Comparison of ENCODE assay signal across 18 mouse cellular contexts in the genomic region with DNA sequence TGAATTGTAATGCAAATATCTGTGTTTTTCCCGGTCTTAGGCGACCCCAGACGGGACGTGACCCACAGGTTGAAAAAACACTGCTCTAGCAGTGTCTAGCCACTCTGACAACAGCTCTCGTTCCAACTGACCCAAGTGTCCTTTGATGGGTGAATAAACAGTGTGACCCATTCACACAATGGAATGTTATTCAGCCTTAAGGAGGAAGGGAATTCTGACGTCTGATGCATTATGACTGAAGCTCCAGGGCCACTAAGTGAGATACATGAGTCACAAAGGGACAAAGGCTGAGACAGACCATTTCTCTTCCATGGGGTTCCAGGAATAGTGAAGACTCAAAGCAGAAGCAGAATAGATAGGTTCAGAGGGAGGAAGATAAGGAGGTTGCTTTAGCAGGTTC. TPM values are rescaled to one million over a fixed set of nuclear protein-coding genes. Genes with fewer than 3 reads are reported as not detected.
DNase-seq lines count a peak whose midpoint lies in the region; ATAC-seq and TF ChIP-seq lines count a peak whose summit lies in the region.
"Had no signal": no experiment of that assay in that cellular context is flagged by ENCODE, and none has a peak within 500 bp of the region (broad histone marks: within the 10 kb centered on the region; RNA-seq: fewer than 3 reads in every experiment).

No protein-coding gene starts in this region.

- peaks cover under 1% of the 10 kb centered on the region; the same call in 1 of the 2 replicates for H3K36me3 ChIP-seq in heart, postnatal 0 days (replicated peaks; ENCODE audit: control insufficient read depth, insufficient read depth, low read length)
- H3K36me3 ChIP-seq in lung, postnatal 0 days (ENCODE audit: insufficient read depth, low read length), result no peaks in the 10 kb centered on the region
- H3K36me3 ChIP-seq in testis, adult 2 months (ENCODE audit: control insufficient read depth, insufficient read depth, low read length), result no peaks in the 10 kb centered on the region; the same call in 1 of the 2 replicates

- no peaks in the 10 kb centered on the region for H3K27me3 ChIP-seq in heart, postnatal 0 days (ENCODE audit: control insufficient read depth, insufficient read depth, low read length)
- no peaks in the 10 kb centered on the region for H3K27me3 ChIP-seq in lung, postnatal 0 days (replicated peaks; ENCODE audit: insufficient read depth, low read length)
- H3K27me3 ChIP-seq in testis, adult 2 months (ENCODE audit: control insufficient read depth, insufficient read depth, low read length), result no peaks in the 10 kb centered on the region

- no peak overlapping the region for H3K9ac ChIP-seq in heart, postnatal 0 days (replicated peaks; ENCODE audit: low read depth, low read length)
- H3K9ac ChIP-seq in lung, postnatal 0 days (replicated peaks; ENCODE audit: low read depth), result no peak overlapping the region
- H3K9ac ChIP-seq: liver, postnatal 0 days had no signal

- WGBS in heart, postnatal 0 days, result 38% methylated on average over 6 of the region's 6 CpGs
- WGBS in lung, postnatal 0 days, result 30% methylated on average over 6 of the region's 6 CpGs
- WGBS in lung, adult 2 months, result 30% methylated on average over 6 of the region's 6 CpGs

- no peaks in the 10 kb centered on the region for H3K9me3 ChIP-seq in heart, postnatal 0 days (replicated peaks; ENCODE audit: control insufficient read depth, low read length)
- no peaks in the 10 kb centered on the region for H3K9me3 ChIP-seq in lung, postnatal 0 days (ENCODE audit: low read length)

- TF ChIP-seq EP300 in heart, postnatal 0 days (IDR thresholded peaks at IDR 0.05; ENCODE audit: low read depth), result no peak
- peak; percentile 86 for TF ChIP-seq EP300 in lung, postnatal 0 days (IDR thresholded peaks at IDR 0.05)

- no peak for TF ChIP-seq POLR2A in lung, adult 2 months (IDR thresholded peaks at IDR 0.05; ENCODE audit: borderline replicate concordance, extremely low read depth, low read depth, low read length)
- no peak for TF ChIP-seq POLR2A in testis, adult 2 months (IDR thresholded peaks at IDR 0.05; ENCODE audit: control insufficient read depth, low read depth, low read length)

- ATAC-seq in heart, postnatal 0 days (ENCODE audit: insufficient read depth, low read depth), result no peak
- ATAC-seq in lung, postnatal 0 days, result peak; percentile 47
- ATAC-seq: activated CD4-positive, CD25-positive, alpha-beta regulatory T cell, adult 4 months; liver, postnatal 0 days; midbrain, embryonic 16.5 days had no signal

- no peak for TF ChIP-seq CTCF in heart, postnatal 0 days (IDR thresholded peaks at IDR 0.05; ENCODE audit: low read depth)
- no peak for TF ChIP-seq CTCF in lung, postnatal 0 days (IDR thresholded peaks at IDR 0.05)
- TF ChIP-seq CTCF in lung, adult 2 months (IDR thresholded peaks at IDR 0.05; ENCODE audit: insufficient read depth, low read length), result no peak
- no peak for TF ChIP-seq CTCF in testis, adult 2 months (IDR thresholded peaks at IDR 0.05; ENCODE audit: control insufficient read depth, insufficient read depth, insufficient replicate concordance, low read depth, low read length)

- DNase-seq in adrenal gland, adult 2 months, result peak; percentile 60
- no peak for DNase-seq in adrenal gland, postnatal 4 days (ENCODE audit: low spot score in 2 of 2)
- no peak for DNase-seq in heart, postnatal 0 days (ENCODE audit: low spot score)
- no peak for DNase-seq in heart, adult 11 months
- DNase-seq in lung, postnatal 0 days (ENCODE audit: low spot score), result peak; percentile 75
- no peak for DNase-seq in lung, adult 2 months
- DNase-seq in testis, postnatal 14 days (ENCODE audit: low spot score), result no peak
- DNase-seq: adrenal gland, postnatal 14 days; cerebellum, adult 11 months; cerebellum, postnatal 10 days; kidney, adult 18-20 months; kidney, postnatal 25 days; liver; liver, postnatal 0 days; thymus, postnatal 25 days had no signal

- H3K4me3 ChIP-seq in heart, postnatal 0 days (ENCODE audit: low read depth, low read length), result no peak overlapping the region
- no peak overlapping the region for H3K4me3 ChIP-seq in lung, postnatal 0 days (ENCODE audit: low read depth, low read length)
- no peak overlapping the region for H3K4me3 ChIP-seq in lung, adult 2 months (replicated peaks; ENCODE audit: extremely low read depth, low read depth, low read length)
- H3K4me3 ChIP-seq in testis, adult 2 months (ENCODE audit: control insufficient read depth, low read depth, low read length), result peak overlapping the region; percentile 21; the same call in 1 of the 2 replicates

- H3K4me1 ChIP-seq in heart, postnatal 0 days (ENCODE audit: control insufficient read depth, insufficient read depth), result peaks cover 44% of the 10 kb centered on the region
- H3K4me1 ChIP-seq in lung, postnatal 0 days (ENCODE audit: insufficient read depth, low read depth, low read length), result peaks cover 42% of the 10 kb centered on the region; the same call in 1 of the 2 replicates
- peaks cover 54% of the 10 kb centered on the region for H3K4me1 ChIP-seq in lung, adult 2 months (ENCODE audit: control insufficient read depth, insufficient read depth, low read length)
- peaks cover 4% of the 10 kb centered on the region for H3K4me1 ChIP-seq in testis, adult 2 months (ENCODE audit: control insufficient read depth, insufficient read depth, low read length)

- H3K4me2 ChIP-seq in heart, postnatal 0 days (ENCODE audit: low read depth, low read length), result no peak overlapping the region
- no peak overlapping the region for H3K4me2 ChIP-seq in lung, postnatal 0 days (replicated peaks; ENCODE audit: low read depth, low read length)

- H3K27ac ChIP-seq in heart, postnatal 0 days (ENCODE audit: low read depth), result 0 out of 2 replicates have a peak overlapping the region, but pooled peaks have one; percentile 1
- no peak overlapping the region for H3K27ac ChIP-seq in lung, postnatal 0 days (ENCODE audit: low read length)
- no peak overlapping the region; the same call in 1 of the 2 replicates for H3K27ac ChIP-seq in testis, adult 2 months (ENCODE audit: control insufficient read depth, insufficient read depth, low read depth, low read length)

RNA-seq across cellular contexts. Expression of a gene that starts 47.5 kb away (rescaled TPM):
- total RNA-seq in adrenal gland, adult 2 months (2021), result 10 to 100 TPM; 43.5 to 55.8 TPM
- 36.0 and 51.6 TPM in 2 replicates for polyA plus RNA-seq in adrenal gland, adult 2 months (2012; rRNA removed)
- 10 to 100 TPM; 47.6 to 52.7 TPM for total RNA-seq in adrenal gland, postnatal 4 days (2021)
- 65.8 and 66.1 TPM in 2 replicates for total RNA-seq in heart, postnatal 0 days (2014; rRNA removed; ENCODE audit: low replicate concordance)
- polyA plus RNA-seq in heart, postnatal 0 days (2015; fragmentation: Nextera tagmentation; extraction: Ambion mirVana), result 12.3 and 13.6 TPM in 2 replicates
- polyA plus RNA-seq in lung, postnatal 0 days (2015; fragmentation: Nextera tagmentation; extraction: Ambion mirVana), result 9.4 and 11.1 TPM in 2 replicates
- 36.3 and 38.6 TPM in 2 replicates for polyA plus RNA-seq in lung, adult 2 months (2012; rRNA removed)
- 19.6 and 21.2 TPM in 2 replicates for polyA plus RNA-seq in testis, adult 2 months (2012; rRNA removed)

Comparison
In these comparisons a context has a peak if more than half of its experiments do, and no peak if none do; other contexts are left out.
1. DNase-seq: peak in adrenal gland, adult 2 months (single experiment) and lung, postnatal 0 days (single experiment); none in adrenal gland, postnatal 4 days (0 of 2), heart, postnatal 0 days (single experiment), heart, adult 11 months (single experiment), lung, adult 2 months (single experiment) and testis, postnatal 14 days (single experiment).